Mouse (Mus musculus) cerebellum, adult 9-10 months (tissue): ENCODE data around the gene Galnt13.
A peak's percentile ranks its signal among the peaks of the same experiment; 100 is the strongest.
"Not testable (repeated sequence)": the region's sequence is repeated elsewhere in the genome, so short reads cannot be mapped to it uniquely, and the experiment has no call there.

ENCODE experiments used
- DNase-seq: peaks from one replicate; pipeline ENCODE4 v3.0.0; 2022

The Galnt13 gene

GRCm38 (mm10) chr2:54936369-54936768 lies 500.3 kb downstream of the Galnt13 start:
- no peak for DNase-seq

- DNase-seq = no peak
Observed at GRCm38 (mm10) chr2:54937306-54937705, 501.2 kb downstream of the Galnt13 start.

- DNase-seq = no peak
Observed at GRCm38 (mm10) chr2:54938075-54938474, 502.0 kb downstream of the Galnt13 start.

- no peak for DNase-seq
Observed at GRCm38 (mm10) chr2:54943386-54943785, 507.3 kb downstream of the Galnt13 start.

GRCm38 (mm10) chr2:54983839-54984238 lies 547.7 kb downstream of the Galnt13 start:
- DNase-seq = no peak

- DNase-seq = not testable (repeated sequence)
Observed at GRCm38 (mm10) chr2:55022539-55022938, 586.4 kb downstream of the Galnt13 start.

- peak; percentile 15 for DNase-seq
Observed at GRCm38 (mm10) chr2:55034610-55035009, 598.5 kb downstream of the Galnt13 start.

GRCm38 (mm10) chr2:55065469-55066315 lies 629.6 kb downstream of the Galnt13 start:
- DNase-seq = no peak

- DNase-seq = no peak
Observed at GRCm38 (mm10) chr2:55085580-55085979, 649.5 kb downstream of the Galnt13 start.

GRCm38 (mm10) chr2:55088034-55088433 lies 651.9 kb downstream of the Galnt13 start:
- no peak for DNase-seq

GRCm38 (mm10) chr2:55090332-55090731 lies 654.2 kb downstream of the Galnt13 start:
- peak; percentile 19 for DNase-seq

- no peak for DNase-seq
Observed at GRCm38 (mm10) chr2:55091495-55091894, 655.4 kb downstream of the Galnt13 start.

- DNase-seq = no peak
Observed at GRCm38 (mm10) chr2:55099100-55099499, 663.0 kb downstream of the Galnt13 start.

GRCm38 (mm10) chr2:55101279-55101678 lies 665.2 kb downstream of the Galnt13 start:
- no peak for DNase-seq

- no peak for DNase-seq
Observed at GRCm38 (mm10) chr2:55103521-55103920, 667.4 kb downstream of the Galnt13 start.

GRCm38 (mm10) chr2:55107828-55108227 lies 671.7 kb downstream of the Galnt13 start:
- DNase-seq = no peak

GRCm38 (mm10) chr2:55153089-55153488 lies 717.0 kb downstream of the Galnt13 start:
- DNase-seq = no peak

- DNase-seq = no peak
Observed at GRCm38 (mm10) chr2:55164781-55165180, 728.7 kb downstream of the Galnt13 start.
